Comparison of ENCODE assay signal across 27 mouse cellular contexts in the genomic region with DNA sequence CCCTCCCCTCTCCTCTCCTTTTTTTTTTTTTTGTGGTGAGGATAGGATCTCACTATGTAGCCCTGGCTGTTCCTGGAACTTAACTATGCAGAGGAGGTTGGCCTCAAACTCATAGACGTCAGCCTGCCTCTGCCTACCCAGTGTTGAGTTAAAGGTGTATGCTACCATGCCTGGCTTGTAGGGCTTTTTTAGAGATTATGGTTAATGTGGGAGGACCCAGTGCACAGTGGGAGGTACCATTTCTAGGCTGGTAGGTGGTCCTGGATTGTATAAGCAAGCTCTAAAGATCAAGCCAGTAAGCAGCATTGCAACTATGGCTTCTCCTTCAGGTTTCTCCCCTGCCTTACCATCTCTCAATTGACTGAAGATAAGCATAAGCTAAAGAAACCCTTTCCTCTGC.
"Had no signal": no experiment of that assay in that cellular context is flagged by ENCODE, and none has a peak within 500 bp of the region (broad histone marks: within the 10 kb centered on the region; RNA-seq: fewer than 3 reads in every experiment).

No protein-coding gene starts in this region.

- H3K27me3 ChIP-seq: embryonic facial prominence, embryonic 12.5 days; embryonic facial prominence, embryonic 13.5 days; embryonic facial prominence, embryonic 15.5 days; forebrain, embryonic 13.5 days; forebrain, embryonic 15.5 days had no signal

- H3K36me3 ChIP-seq: embryonic facial prominence, embryonic 10.5 days; embryonic facial prominence, embryonic 12.5 days; embryonic facial prominence, embryonic 13.5 days; embryonic facial prominence, embryonic 15.5 days; forebrain, embryonic 10.5 days; forebrain, embryonic 12.5 days; forebrain, embryonic 15.5 days; heart, embryonic 10.5 days had no signal

- H3K9me3 ChIP-seq: embryonic facial prominence, embryonic 10.5 days; embryonic facial prominence, embryonic 12.5 days; embryonic facial prominence, embryonic 13.5 days; embryonic facial prominence, embryonic 15.5 days; forebrain, embryonic 10.5 days; forebrain, embryonic 12.5 days; forebrain, embryonic 13.5 days; forebrain, embryonic 15.5 days; heart, embryonic 10.5 days had no signal

- ATAC-seq: forebrain, embryonic 13.5 days; forebrain, embryonic 14.5 days; forebrain, embryonic 15.5 days; forebrain, embryonic 16.5 days; forebrain, postnatal 0 days had no signal

- H3K4me3 ChIP-seq: embryonic facial prominence, embryonic 10.5 days; embryonic facial prominence, embryonic 12.5 days; embryonic facial prominence, embryonic 13.5 days; embryonic facial prominence, embryonic 15.5 days; erythroblast, embryonic 14.5 days; forebrain, embryonic 10.5 days; forebrain, embryonic 12.5 days; forebrain, embryonic 13.5 days; forebrain, embryonic 15.5 days; gastrocnemius, adult 2 months; heart, adult 2 months; heart, embryonic 10.5 days had no signal

- H3K4me1 ChIP-seq: embryonic facial prominence, embryonic 10.5 days; embryonic facial prominence, embryonic 12.5 days; embryonic facial prominence, embryonic 13.5 days; embryonic facial prominence, embryonic 15.5 days; forebrain, embryonic 10.5 days; forebrain, embryonic 12.5 days; forebrain, embryonic 13.5 days; forebrain, embryonic 15.5 days; heart, embryonic 10.5 days had no signal

- H3K27ac ChIP-seq: embryonic facial prominence, embryonic 10.5 days; embryonic facial prominence, embryonic 12.5 days; embryonic facial prominence, embryonic 13.5 days; embryonic facial prominence, embryonic 15.5 days; forebrain, embryonic 10.5 days; forebrain, embryonic 12.5 days; forebrain, embryonic 13.5 days; forebrain, embryonic 15.5 days; gastrocnemius, adult 2 months; heart, adult 2 months; heart, embryonic 10.5 days had no signal

- DNase-seq: cerebellum, adult 9-11 months; cerebellum, postnatal 10 days; cerebellum, postnatal 14 days; cerebellum, postnatal 25 days; cerebellum, postnatal 36 days; embryo, embryonic 11 days; forebrain, postnatal 0 days; gastrocnemius, adult 2 months; gastrocnemius, postnatal 10 days; gastrocnemius, postnatal 14 days; gastrocnemius, postnatal 25 days; gastrocnemius, postnatal 36 days; heart, adult 11 months; heart, adult 18-20 months; heart, adult 2 months had no signal

- H3K9ac ChIP-seq: embryonic facial prominence, embryonic 12.5 days; embryonic facial prominence, embryonic 13.5 days; embryonic facial prominence, embryonic 15.5 days; forebrain, embryonic 12.5 days; forebrain, embryonic 13.5 days; forebrain, embryonic 15.5 days; forebrain, postnatal 0 days had no signal
